Mouse (Mus musculus): Measurements from ENCODE around the gene Ino80d.

GRCm38 (mm10) chr1:63057318-63057717 is 57.1 kb downstream of the Ino80d start:
- TF ChIP-seq POLR2A (IDR thresholded peaks at IDR 0.05; ENCODE audit: low read depth, low read length) (no peak), CTCF (IDR thresholded peaks at IDR 0.05; ENCODE audit: extremely low read depth, insufficient read length, insufficient replicate concordance, low read depth, low read length) (no peak)
